Mouse (Mus musculus): Measurements from ENCODE around the gene Morn1.

Gene Morn1

DNA sequence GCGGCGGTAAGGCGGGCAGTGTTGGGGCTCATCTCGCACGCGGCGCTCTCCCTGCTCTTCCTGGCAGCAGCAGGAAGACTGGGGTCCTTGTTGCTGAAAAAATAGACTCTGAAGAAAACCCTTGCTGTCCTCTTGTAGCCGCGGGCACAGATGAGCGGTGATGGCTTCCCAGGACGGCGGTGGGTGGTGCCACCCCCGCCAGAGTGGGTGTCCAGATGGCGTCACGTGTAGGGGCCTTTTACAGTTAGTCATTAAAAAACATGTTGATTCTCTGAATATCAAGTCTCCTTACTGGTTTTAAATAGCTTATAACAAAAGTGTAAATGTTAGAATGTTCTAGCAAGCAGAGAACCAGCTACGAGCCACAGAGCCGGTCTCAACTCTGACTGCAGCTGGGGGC lies 70.4 kb downstream of the Morn1 start:
- in situ Hi-C loops (cut with MboI, MseI), result no loop called here

DNA sequence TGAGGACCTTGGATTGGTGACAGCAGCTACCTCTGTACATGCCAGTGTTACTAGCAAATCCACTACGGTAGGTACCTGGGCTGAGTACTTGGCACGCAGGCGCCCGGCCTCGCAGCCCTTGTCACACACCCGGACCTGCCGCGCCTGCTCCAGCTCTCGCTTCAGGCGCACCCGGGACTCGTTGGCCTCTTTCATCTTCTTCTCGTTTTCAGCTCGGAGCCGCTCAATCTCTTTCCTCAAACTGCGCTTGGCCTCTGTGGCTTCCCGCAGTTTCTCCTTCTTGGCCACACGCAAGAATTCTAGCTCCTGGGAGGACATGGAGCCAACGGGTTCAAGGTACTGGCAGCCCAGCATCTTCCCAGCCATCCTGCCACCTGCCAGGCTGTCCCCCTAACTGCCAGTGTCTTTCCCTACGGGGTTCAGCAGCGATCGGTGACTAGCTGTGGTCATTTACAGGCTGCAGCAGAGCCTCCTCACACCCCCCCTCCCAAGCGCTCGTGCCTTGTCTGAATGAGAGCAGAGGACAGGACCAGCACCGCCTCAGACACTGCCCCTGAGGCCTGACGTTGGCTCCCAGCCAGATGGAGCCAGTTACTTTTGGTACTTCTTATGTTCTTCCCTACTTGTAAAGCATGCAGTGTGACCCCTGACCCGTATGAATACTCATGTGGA lies 71.6 kb downstream of the Morn1 start:
- in situ Hi-C loops (cut with MboI, MseI), result no loop called here

DNA sequence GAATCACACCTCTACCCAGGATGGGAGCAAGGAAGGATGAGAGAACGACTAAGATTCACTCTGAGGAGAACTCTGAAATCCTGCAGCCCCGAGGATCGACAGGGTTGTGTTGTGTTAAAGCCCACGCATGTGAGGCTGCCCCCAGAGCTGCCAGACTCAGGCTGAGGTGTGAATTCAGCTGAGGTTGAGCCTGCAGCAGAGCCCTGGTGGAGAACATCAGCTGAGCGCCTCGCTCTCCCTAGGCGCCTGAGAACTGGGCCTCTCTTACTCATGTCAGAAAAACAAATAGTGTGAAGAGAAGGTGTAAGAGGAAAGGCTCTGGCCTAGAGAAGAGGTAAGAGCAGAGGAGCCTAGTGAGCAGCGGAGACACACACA lies 72.2 kb downstream of the Morn1 start:
- in situ Hi-C loops (cut with MboI, MseI), result no loop called here

DNA sequence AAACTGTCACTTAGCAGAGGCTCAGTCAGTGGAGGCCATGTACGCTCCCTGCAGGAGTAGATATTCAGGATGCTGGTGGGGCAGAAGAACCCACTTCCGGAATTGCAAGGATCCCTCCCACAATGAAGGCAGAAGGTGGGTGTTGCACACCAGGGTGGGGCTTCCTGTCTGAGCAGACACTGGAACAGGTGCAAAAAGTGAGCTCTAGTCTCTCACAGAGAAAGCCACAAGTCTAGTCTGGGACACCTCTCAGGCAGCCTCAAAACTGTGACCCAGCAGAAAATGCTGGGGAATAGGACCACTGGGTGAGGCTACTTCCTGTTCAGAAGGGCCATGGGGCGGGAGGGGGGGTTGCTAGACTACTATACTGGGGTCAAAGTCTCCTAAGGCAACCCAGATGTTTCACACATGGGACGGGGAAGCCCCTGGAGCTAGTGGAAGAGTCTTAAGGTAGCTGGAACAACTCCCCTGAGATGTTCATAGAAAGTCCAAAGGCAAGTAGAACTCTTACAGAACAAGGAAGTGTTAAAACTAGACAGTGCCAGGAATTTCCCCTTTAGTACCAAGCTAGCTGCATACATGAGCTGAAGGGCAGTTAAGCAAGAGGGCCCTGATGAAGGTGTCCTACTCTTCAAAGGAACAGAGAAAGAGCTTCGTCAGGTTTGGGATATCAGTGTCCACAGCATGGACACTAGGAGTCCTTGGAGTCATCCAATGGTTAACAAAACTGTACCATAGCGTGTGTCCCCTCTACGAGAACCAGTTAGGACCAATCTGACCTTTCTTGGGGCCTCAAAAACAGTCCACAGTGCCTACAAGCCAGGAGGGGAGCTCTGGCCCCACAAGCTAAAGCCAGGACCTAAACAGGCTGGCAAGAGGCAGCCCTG lies 76.3 kb downstream of the Morn1 start:
- in situ Hi-C loops (cut with MboI, MseI), result no loop called here

DNA sequence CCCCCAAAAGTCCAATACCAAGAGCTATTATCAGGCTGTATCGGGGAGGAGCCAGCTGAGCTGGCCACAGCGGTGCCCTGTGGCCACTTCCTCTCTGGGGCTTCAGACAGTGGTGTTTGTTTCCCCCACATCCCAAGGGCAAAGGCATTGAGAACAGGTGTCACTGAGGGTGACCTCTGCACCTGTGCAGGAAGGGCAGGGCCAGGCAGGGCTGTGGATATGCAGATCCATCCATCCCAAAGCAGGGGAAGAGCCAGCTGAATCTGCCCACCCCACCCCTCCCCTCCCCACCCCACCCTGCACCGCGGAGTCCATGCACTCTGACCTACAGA lies 76.9 kb downstream of the Morn1 start:
- in situ Hi-C loops (cut with MboI, MseI), result no loop called here

DNA sequence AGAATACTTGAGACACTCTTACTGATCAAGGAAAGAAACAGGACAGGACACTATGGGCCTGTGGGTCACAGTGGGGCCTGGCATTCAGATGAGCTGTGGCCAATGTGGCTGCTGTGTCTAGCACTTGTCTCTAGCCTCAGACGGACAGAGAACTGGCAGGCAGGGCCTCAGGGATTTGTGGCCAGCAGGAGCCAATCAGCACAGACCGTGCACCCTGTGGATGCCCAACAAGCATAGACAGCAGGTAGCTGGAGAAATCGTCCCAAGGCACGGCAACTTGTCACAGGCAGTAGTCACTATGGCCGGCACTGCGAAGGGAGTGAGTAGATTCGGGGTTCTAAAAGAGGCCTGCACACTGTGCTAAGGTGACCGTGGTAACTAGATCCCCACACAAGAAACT lies 77.3 kb downstream of the Morn1 start:
- in situ Hi-C loops (cut with MboI, MseI), result no loop called here

DNA sequence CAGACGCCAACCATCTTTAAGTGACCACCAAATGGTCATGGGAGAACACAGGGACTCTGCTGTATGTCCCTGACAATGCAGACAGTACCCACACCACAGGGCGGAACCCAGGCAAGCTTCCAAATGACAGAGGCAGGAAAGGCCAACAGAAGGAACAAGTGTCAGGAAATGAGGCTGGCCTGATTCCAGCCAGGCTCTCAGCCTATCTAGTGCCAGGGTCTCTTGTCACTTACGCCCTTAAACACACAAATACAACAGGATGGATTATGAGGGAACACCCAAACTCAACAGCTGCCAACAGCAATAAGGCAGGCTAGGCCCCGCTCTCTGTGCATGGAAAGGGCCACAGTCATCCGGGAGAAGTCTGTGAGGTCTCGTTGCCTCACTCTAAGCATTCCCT lies 78.2 kb downstream of the Morn1 start:
- in situ Hi-C loops (cut with MboI, MseI), result no loop called here

DNA sequence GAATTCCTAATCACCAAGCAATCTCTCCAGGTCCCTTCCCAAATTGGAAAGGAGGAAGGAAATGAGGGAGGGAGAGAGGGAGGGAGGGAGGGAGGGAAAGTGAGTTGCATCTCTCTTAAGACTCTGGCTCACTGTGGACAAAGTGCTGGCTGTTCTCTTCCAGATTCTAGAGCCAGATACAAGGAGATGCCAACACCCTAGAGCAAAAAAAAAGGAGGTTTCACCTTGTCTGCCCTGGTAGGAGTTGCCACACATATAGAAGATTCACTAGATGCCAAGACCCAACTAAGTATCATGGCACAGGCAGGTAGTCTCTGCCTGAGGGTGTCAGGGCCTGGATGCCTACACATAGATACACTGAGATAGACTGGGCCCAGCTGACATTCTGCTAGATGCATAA lies 79.5 kb downstream of the Morn1 start:
- in situ Hi-C loops (cut with MboI, MseI), result no loop called here

DNA sequence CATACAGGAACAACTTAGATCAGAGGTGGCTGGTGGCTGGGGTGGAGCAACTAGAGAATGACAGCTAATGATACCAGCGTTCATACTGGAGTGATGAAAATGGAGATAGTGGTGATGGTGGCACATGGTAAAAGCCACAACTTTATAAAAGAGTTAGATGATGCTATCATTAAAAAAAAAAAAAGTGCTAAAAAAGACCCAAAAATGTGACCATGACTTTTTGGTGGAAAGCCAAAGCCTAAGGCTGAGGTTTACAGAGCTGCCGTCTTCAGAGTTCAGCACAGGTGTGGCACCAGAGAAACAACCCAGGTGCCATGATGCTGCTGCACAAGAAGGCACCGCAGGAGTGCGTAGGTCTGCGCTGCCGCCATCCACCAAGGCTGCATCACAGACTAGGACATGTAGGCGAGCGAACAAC lies 82.5 kb downstream of the Morn1 start:
- in situ Hi-C loops (cut with MboI, MseI), result no loop called here

DNA sequence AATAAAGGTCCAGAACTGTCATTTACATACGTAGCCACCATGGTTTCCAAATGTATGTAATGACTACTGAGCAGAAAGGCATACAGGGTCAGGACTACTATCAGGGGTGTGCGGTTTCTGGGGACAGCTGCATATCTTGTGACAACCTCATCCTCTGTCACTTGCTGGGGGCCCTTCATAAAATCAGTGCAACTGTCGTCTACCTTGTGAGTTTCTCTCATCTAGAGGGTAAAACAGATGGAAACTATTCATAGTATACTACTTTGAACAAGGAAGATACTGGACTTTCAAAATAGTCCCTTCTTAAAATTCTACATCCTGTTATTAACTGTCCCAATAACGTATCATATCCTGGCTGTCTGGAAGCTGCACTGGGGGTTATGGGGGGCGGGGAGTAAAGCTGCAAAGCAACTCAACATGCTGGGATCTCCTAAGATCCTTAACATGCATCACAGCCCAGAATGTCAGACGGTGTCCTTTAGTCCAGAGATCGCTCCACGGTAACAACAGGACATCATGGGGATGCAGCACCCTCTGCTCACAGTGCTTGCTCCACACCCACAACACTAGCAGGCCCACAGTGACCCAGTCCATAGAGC lies 84.3 kb downstream of the Morn1 start:
- in situ Hi-C loops (cut with MboI, MseI), result no loop called here

DNA sequence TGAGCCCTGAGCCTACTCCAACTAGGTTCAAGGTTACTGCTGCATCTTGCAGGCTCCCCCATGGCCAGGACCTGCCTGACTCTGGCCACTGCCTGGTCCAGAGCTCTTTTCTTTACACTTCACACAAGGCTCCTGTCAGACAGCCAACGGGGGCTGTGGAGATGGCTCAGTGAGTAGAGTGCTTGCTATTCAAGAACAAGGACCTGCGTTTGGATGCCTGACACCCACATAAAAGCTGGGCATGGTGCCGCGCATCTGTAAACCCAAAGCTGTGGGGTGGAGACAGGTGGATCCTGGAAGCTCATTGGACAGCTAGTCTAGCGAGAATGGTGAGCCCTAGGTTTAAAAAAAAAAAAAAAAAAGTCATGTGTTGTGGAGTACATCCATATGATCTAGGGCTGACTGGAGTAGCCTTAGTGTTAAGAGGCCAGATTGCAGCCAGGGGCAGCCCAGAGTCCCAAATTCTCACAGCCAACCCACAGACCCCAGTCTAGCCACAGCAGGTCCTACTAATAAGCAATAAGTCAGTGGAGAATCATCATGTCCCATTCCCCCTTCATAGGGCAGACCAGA lies 85.7 kb downstream of the Morn1 start:
- in situ Hi-C loops (cut with MboI, MseI), result no loop called here

DNA sequence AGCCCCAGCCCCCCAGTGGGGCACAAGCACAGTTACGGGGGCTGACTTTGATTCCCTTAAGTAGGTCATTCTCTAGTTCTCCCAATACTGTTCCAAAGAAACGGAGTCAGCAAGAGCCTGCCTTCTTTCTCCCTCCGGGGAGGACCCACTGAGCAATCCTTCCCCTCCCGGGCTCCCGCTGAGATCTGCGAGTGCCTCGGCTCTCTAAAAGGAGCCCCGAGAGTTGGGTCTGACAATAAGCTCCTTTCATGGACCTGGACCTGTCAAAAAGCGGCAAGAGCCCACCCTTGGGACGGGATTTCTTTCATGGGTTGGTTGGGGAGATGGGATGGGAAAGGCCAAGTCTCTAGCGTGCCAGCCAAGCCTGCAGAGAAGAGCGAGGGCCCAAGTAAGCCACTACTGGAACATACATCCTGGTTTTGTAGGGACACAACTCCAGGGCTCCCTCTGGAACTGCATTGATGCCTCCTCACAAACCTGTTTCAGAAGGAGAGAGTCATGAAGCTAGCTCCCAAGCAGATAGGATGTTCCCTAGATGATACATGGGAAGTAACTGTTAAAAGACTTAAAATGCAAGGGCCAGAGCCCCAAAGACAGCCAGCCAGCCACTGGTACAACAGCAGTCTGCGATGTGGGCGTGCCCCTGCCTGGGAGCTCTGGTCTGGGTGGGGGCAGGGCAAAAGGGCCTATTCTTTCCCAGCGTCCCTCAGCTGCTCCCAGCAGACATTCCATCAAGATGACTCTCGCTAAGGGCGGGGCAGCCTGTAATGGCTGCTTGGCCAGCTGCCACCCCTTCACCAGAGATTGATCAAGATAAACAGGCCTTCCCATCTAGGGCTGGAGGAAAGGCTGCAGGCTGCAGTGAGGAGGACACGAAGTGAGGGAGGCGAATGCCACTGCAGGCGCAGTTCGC lies 86.8 kb downstream of the Morn1 start:
- in situ Hi-C loops (cut with MboI, MseI), result no loop called here

DNA sequence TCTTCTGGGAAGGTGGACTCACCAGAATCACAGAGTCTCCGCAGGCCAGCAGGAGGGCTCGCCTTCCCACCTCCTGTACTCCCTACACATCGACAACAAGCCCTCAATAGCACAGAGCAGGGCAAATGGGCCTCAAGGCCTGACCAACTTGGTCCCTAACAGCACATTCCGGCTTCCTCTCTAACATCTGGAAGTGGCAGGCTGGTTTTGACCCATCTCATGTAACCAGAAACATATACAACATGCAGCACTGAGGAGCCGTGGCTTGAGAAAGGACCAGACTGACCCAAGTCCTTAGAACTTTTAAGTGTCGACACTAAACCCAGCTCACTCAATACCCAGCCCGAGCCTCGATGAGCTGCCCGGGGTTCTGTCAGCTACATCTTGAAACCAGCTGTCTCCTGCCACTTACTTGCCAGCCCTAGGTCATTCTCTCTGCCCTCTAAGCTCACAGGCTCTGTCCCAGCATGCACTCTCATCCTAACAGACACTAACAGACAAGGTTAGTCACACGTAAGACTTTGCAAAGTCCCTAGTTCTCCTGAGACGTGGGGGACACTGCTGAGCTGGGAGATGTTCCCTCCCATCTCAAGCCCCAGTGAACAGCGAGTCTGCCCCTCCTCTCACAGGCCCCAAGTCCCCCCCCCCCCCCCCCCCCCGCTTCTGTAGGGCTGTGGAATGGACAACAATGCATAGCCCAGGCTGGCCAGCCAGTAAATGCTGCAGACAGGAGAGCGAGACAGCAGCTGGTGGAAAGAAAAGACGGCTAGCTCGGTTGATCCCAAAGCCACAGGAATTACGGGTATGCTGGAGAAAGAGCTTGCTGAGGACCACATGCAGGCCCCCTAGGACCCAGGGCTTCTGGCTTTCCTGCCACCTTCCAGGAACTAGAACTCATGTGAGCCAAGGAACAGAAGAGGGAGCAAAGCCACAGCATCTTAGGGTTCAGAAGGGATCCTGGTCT lies 87.7 kb downstream of the Morn1 start:
- in situ Hi-C loops (cut with MboI, MseI), result no loop called here

DNA sequence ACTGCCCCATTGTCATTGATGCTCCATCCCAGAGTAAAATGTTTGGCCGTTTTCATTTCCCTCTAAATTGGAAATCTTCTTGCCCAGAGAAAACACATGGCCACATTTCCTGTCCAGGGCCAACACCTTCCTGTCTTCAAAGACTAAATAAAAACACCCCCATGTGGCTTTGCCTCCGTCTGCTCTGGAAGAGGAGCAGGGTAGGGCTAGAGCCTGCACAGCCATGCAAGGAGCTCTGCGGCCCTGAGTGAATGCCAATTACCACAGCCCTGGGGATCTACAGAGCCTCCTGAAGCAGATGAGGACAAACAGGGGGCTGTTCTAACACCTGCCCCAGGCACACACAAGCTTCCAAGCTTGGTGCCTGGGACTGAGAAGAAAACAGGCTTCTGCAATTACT lies 89.8 kb downstream of the Morn1 start:
- in situ Hi-C loops (cut with MboI, MseI), result no loop called here

DNA sequence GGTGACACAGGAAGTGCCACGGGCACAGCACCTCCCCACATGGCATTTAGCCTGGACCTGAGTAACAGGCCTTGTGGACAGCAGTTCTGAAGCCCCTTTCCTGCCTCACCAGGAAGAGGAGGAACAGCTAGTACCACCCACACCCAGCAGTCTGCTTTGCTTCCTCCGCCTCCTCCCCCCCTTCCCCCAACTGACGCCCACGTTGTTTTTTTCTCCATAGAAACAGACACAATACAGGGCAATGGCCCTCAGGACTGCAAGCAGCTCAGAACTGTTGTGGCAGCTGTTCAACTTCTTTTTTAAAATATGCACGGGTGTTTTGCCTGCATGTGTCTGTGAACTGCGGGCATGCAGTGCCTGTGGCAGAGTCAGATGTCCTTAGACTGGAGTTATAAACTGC lies 91.9 kb downstream of the Morn1 start:
- in situ Hi-C loops (cut with MboI, MseI), result no loop called here

DNA sequence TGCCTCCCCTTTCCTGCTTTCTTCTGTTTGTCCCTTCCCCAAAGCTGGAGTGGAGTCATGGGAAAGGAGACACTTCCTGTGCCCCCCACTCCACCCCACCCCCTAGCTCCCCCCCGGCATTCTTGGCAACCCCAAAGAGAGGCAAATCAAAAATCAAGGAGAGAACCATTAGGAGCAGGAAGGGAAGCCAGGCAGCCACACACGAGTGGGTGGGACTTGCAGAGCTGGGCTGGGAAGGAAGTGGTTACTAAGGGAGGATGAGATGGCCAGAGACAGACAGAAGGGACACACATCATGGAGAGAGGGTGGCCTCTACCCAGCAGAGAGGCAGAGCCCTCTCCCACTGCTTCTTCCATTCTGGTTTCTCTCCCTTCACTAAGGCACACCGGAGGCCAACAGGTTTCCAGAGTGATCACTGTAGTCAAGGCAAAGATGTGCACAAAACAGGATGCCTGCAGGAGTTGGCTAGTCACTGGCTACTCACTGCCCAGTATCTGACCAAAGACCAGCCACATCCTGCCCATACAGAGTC lies 92.7 kb downstream of the Morn1 start:
- in situ Hi-C loops (cut with MboI, MseI), result no loop called here

DNA sequence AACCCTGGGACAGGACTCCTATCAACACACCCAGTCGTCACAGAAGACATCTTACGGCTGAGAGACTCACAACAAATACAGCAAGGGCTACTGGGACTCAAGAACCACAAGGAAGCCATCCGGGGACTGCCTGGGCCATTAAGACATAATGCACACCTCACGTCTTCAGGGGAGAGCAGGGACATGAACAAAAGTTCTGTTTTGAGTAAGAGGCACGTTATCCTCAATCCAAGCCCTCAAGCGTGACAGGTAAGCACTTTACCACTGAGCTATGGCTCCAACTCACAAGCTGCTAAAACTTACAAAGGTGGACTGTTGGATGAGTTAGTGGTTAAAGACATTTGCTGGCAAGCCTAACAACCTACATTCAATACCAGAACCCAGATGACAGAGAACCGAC lies 96.8 kb downstream of the Morn1 start:
- in situ Hi-C loops (cut with MboI, MseI), result no loop called here

DNA sequence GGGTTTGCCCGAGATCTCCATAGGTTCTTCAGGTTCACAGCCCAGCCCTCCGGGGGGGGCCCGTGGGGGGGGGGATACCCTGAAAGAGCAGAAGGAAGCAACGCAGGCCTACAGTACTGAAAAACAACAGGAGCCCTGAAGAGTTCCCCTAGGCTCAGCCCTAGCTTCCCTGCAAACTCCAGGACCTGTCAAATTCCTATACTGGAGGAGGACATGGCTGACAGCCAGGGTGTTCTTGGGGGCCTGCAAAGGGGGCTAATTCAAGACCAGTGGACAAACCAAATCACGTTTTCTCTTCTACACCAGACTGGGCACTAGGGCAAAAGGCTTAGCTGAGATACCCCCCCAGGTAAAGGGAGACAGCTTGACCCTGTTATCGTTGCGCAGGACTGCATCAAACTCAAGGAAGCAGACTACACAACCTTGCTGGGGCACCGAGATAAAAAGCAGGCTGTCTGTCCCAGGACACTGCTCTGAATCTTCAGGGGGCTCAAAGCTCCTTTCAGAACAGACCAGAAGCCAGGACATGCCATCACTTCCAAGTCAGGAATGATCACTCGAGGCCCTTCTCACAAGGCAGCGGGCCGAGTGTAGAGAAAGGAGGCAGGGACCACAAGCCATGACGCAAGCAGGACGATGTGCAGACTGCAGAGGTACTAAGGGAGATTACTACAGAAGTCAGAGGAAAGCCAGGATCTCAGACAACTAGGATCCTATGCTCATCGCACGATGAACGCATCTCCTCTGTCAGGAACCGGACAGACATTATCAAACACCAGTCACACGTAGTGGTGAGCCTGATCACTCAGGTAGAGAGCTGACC lies 98.1 kb downstream of the Morn1 start:
- in situ Hi-C loops (cut with MboI, MseI), result no loop called here

DNA sequence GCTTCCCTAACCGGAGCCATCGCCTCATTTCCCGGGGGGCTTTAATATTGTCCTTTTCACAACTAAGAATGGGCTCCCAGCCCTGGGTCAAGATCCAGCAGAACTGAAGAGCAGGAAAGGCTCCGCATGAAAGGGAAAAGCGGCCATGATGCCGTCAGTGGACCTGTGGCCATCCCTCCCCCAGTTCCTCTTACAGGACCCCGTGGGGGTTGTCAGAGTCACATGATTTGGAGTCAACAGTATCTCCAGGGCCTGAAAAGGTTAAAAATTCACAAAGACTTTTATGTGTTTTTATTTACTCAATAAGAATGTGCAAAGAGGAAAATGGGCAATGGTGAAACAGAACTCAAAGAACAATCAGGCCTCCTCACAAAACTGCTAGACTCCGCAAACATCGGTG lies 99.5 kb downstream of the Morn1 start:
- in situ Hi-C loops (cut with MboI, MseI), result no loop called here
